Mouse (Mus musculus) erythroblast, embryonic 14.5 days (primary cell): ENCODE results near the gene Rora.

Experiments used
- GATA1 ChIP-seq: IDR thresholded peaks from 2 replicates; pipeline ENCODE4 v1.6.1; 2012; ENCODE audit warnings: low read length, inconsistent platforms, mixed read lengths
- TAL1 ChIP-seq: IDR thresholded peaks from 3 replicates; pipeline ENCODE4 v1.6.1; 2012; ENCODE audit warnings: low read length, inconsistent platforms, mixed read lengths

DNA sequence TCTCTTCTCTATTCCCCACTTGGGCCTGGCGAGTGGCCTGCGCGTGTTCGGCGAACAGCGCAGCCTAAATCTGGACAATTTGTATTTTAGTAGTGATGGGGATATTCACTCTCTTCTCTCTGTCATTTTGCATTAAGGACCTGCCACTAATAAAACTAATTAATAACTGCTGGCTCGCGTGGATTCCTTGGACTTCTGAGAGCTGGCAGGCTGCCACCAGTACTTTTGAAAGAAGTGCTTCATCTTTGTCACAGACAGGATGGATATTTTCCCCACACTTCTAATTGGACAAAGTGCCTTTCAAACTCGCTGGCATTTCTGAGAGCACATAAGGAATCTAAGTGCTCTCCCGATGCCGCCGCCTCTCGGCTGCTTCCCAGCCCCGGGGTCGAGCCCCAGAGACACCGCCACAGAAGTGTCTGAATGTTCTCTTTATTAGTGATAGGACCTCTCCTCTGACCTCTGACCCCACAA is 41.9 kb downstream of the Rora start:
- TF ChIP-seq GATA1, result no peak
- no peak for TF ChIP-seq TAL1
